Mouse (Mus musculus): ENCODE results near the gene Hoxd3. TPM values are rescaled to one million over a fixed set of nuclear protein-coding genes. Genes with fewer than 3 reads are reported as not detected.

Gene Hoxd3
- total and polyA plus RNA-seq, 2 experiments: not detected

GRCm38 (mm10) chr2:74720384-74720783 is 8.7 kb downstream of the Hoxd3 start:
- H3K27me3 ChIP-seq (ENCODE audit: control insufficient read depth, insufficient read depth, low read length): peaks cover 17% of the 10 kb centered on the region
- no peaks in the 10 kb centered on the region for H3K4me1 ChIP-seq (ENCODE audit: control insufficient read depth, insufficient read depth, low read length)
- no peaks in the 10 kb centered on the region for H3K36me3 ChIP-seq (ENCODE audit: control insufficient read depth, insufficient read depth, low read length)
- no peak for TF ChIP-seq CTCF (IDR thresholded peaks at IDR 0.05; ENCODE audit: low read depth, low read length)
- no peak for TF ChIP-seq POLR2A (IDR thresholded peaks at IDR 0.05; ENCODE audit: extremely low read depth, insufficient read depth, low read length)
- H3K9ac ChIP-seq (ENCODE audit: low read depth, low read length): no peak overlapping the region
- H3K27ac ChIP-seq (replicated peaks; ENCODE audit: insufficient read depth, low read depth, low read length): no peak overlapping the region
- 15% methylated on average over 2 of the region's 2 CpGs for WGBS
- no peak for DNase-seq (ENCODE audit: extremely low read depth, low read depth, low spot score)
- H3K79me2 ChIP-seq (ENCODE audit: control insufficient read depth, insufficient read depth, low read length): no peaks in the 10 kb centered on the region
- H3K4me3 ChIP-seq (ENCODE audit: insufficient read depth, low read depth, low read length): no peak overlapping the region

- DNase-seq (ENCODE audit: extremely low read depth, low read depth, low spot score): no peak
- TF ChIP-seq POLR2A (IDR thresholded peaks at IDR 0.05; ENCODE audit: extremely low read depth, insufficient read depth, low read length) (no peak), CTCF (IDR thresholded peaks at IDR 0.05; ENCODE audit: low read depth, low read length) (no peak)
- no peak overlapping the region for H3K27ac ChIP-seq (replicated peaks; ENCODE audit: insufficient read depth, low read depth, low read length)
- no peaks in the 10 kb centered on the region for H3K4me1 ChIP-seq (ENCODE audit: control insufficient read depth, insufficient read depth, low read length)
- H3K27me3 ChIP-seq (ENCODE audit: control insufficient read depth, insufficient read depth, low read length): peaks cover 18% of the 10 kb centered on the region
- H3K36me3 ChIP-seq (ENCODE audit: control insufficient read depth, insufficient read depth, low read length): no peaks in the 10 kb centered on the region
- H3K79me2 ChIP-seq (ENCODE audit: control insufficient read depth, insufficient read depth, low read length): no peaks in the 10 kb centered on the region
- H3K9ac ChIP-seq (ENCODE audit: low read depth, low read length): no peak overlapping the region
- no peak overlapping the region for H3K4me3 ChIP-seq (ENCODE audit: insufficient read depth, low read depth, low read length)
- WGBS: 15% methylated on average over 5 of the region's 5 CpGs
Observed at GRCm38 (mm10) chr2:74720955-74721491, 9.3 kb downstream of the Hoxd3 start.

GRCm38 (mm10) chr2:74721882-74722281 is 10.2 kb downstream of the Hoxd3 start:
- no peaks in the 10 kb centered on the region for H3K36me3 ChIP-seq (ENCODE audit: control insufficient read depth, insufficient read depth, low read length)
- 21% methylated on average over 6 of the region's 6 CpGs for WGBS
- H3K27me3 ChIP-seq (ENCODE audit: control insufficient read depth, insufficient read depth, low read length): peaks cover 18% of the 10 kb centered on the region
- H3K4me1 ChIP-seq (ENCODE audit: control insufficient read depth, insufficient read depth, low read length): no peaks in the 10 kb centered on the region
- no peak overlapping the region for H3K27ac ChIP-seq (replicated peaks; ENCODE audit: insufficient read depth, low read depth, low read length)
- H3K79me2 ChIP-seq (ENCODE audit: control insufficient read depth, insufficient read depth, low read length): no peaks in the 10 kb centered on the region
- TF ChIP-seq POLR2A (IDR thresholded peaks at IDR 0.05; ENCODE audit: extremely low read depth, insufficient read depth, low read length) (no peak), CTCF (IDR thresholded peaks at IDR 0.05; ENCODE audit: low read depth, low read length) (no peak)
- DNase-seq (ENCODE audit: extremely low read depth, low read depth, low spot score): no peak
- H3K4me3 ChIP-seq (ENCODE audit: insufficient read depth, low read depth, low read length): no peak overlapping the region
- H3K9ac ChIP-seq (ENCODE audit: low read depth, low read length): no peak overlapping the region

- DNase-seq (ENCODE audit: extremely low read depth, low read depth, low spot score): no peak
- 10% methylated on average over 8 of the region's 8 CpGs for WGBS
- H3K79me2 ChIP-seq (ENCODE audit: control insufficient read depth, insufficient read depth, low read length): no peaks in the 10 kb centered on the region
Observed at GRCm38 (mm10) chr2:74722949-74723348, 11.2 kb downstream of the Hoxd3 start.

GRCm38 (mm10) chr2:74724244-74725015 is 12.7 kb downstream of the Hoxd3 start:
- WGBS: 22% methylated on average over 7 of the region's 7 CpGs
- H3K79me2 ChIP-seq (ENCODE audit: control insufficient read depth, insufficient read depth, low read length): no peaks in the 10 kb centered on the region
- no peak overlapping the region for H3K9ac ChIP-seq (ENCODE audit: low read depth, low read length)
- TF ChIP-seq CTCF (IDR thresholded peaks at IDR 0.05; ENCODE audit: low read depth, low read length) (no peak), POLR2A (IDR thresholded peaks at IDR 0.05; ENCODE audit: extremely low read depth, insufficient read depth, low read length) (no peak)
- H3K4me1 ChIP-seq (ENCODE audit: control insufficient read depth, insufficient read depth, low read length): no peaks in the 10 kb centered on the region
- H3K4me3 ChIP-seq (ENCODE audit: insufficient read depth, low read depth, low read length): no peak overlapping the region
- peaks cover 30% of the 10 kb centered on the region for H3K27me3 ChIP-seq (ENCODE audit: control insufficient read depth, insufficient read depth, low read length)
- DNase-seq (ENCODE audit: extremely low read depth, low read depth, low spot score): peak; percentile 51
- no peak overlapping the region for H3K27ac ChIP-seq (replicated peaks; ENCODE audit: insufficient read depth, low read depth, low read length)
- no peaks in the 10 kb centered on the region for H3K36me3 ChIP-seq (ENCODE audit: control insufficient read depth, insufficient read depth, low read length)

More at GRCm38 (mm10) chr2:74722949-74723348, 11.2 kb downstream of the Hoxd3 start:
- TF ChIP-seq CTCF (IDR thresholded peaks at IDR 0.05; ENCODE audit: low read depth, low read length): no peak
- TF ChIP-seq POLR2A (IDR thresholded peaks at IDR 0.05; ENCODE audit: extremely low read depth, insufficient read depth, low read length): no peak
- Histone ChIP-seq H3K9ac (ENCODE audit: low read depth, low read length) (no peak overlapping the region), H3K4me3 (ENCODE audit: insufficient read depth, low read depth, low read length) (no peak overlapping the region), H3K36me3 (ENCODE audit: control insufficient read depth, insufficient read depth, low read length) (no peaks in the 10 kb centered on the region), H3K27ac (replicated peaks; ENCODE audit: insufficient read depth, low read depth, low read length) (no peak overlapping the region), H3K27me3 (ENCODE audit: control insufficient read depth, insufficient read depth, low read length) (peaks cover 28% of the 10 kb centered on the region), H3K4me1 (ENCODE audit: control insufficient read depth, insufficient read depth, low read length) (no peaks in the 10 kb centered on the region)

- H3K4me1 ChIP-seq (ENCODE audit: control insufficient read depth, insufficient read depth, low read length): no peaks in the 10 kb centered on the region
- H3K9ac ChIP-seq (ENCODE audit: low read depth, low read length): no peak overlapping the region
- H3K79me2 ChIP-seq (ENCODE audit: control insufficient read depth, insufficient read depth, low read length): no peaks in the 10 kb centered on the region
- TF ChIP-seq CTCF (IDR thresholded peaks at IDR 0.05; ENCODE audit: low read depth, low read length) (no peak), POLR2A (IDR thresholded peaks at IDR 0.05; ENCODE audit: extremely low read depth, insufficient read depth, low read length) (no peak)
- no peak for DNase-seq (ENCODE audit: extremely low read depth, low read depth, low spot score)
- H3K27me3 ChIP-seq (ENCODE audit: control insufficient read depth, insufficient read depth, low read length): peaks cover 27% of the 10 kb centered on the region
- WGBS: 10% methylated on average over 17 of the region's 17 CpGs
- no peaks in the 10 kb centered on the region for H3K36me3 ChIP-seq (ENCODE audit: control insufficient read depth, insufficient read depth, low read length)
- H3K27ac ChIP-seq (replicated peaks; ENCODE audit: insufficient read depth, low read depth, low read length): no peak overlapping the region
- H3K4me3 ChIP-seq (ENCODE audit: insufficient read depth, low read depth, low read length): no peak overlapping the region
Observed at GRCm38 (mm10) chr2:74725171-74725570, 13.4 kb downstream of the Hoxd3 start.
